Mouse (Mus musculus) heart, postnatal 25 days (tissue): ENCODE data around the gene Xylt2. TPM values are rescaled to one million over a fixed set of nuclear protein-coding genes. Genes with fewer than 3 reads are reported as not detected.
"Not testable (repeated sequence)": the region's sequence is repeated elsewhere in the genome, so short reads cannot be mapped to it uniquely, and the experiment has no call there.

ENCODE experiments used
- DNase-seq: peaks from one replicate; pipeline ENCODE4 v3.0.0; 2022; ENCODE audit warnings: low spot score
- intact Hi-C: fragments of 180-260 bp; cut with DNase I; formaldehyde crosslinking; loops from one replicate; pipeline ENCODE4 v1.15.1; 2025
- total RNA-seq, 2 experiments: library from RNA; stranded (reverse); gene quantifications; 2 replicates each; pipeline ENCODE4 v1.2.3; 2021

Gene Xylt2
- total RNA-seq = 1 to 10 TPM; 9.6 to 9.7 TPM

DNA sequence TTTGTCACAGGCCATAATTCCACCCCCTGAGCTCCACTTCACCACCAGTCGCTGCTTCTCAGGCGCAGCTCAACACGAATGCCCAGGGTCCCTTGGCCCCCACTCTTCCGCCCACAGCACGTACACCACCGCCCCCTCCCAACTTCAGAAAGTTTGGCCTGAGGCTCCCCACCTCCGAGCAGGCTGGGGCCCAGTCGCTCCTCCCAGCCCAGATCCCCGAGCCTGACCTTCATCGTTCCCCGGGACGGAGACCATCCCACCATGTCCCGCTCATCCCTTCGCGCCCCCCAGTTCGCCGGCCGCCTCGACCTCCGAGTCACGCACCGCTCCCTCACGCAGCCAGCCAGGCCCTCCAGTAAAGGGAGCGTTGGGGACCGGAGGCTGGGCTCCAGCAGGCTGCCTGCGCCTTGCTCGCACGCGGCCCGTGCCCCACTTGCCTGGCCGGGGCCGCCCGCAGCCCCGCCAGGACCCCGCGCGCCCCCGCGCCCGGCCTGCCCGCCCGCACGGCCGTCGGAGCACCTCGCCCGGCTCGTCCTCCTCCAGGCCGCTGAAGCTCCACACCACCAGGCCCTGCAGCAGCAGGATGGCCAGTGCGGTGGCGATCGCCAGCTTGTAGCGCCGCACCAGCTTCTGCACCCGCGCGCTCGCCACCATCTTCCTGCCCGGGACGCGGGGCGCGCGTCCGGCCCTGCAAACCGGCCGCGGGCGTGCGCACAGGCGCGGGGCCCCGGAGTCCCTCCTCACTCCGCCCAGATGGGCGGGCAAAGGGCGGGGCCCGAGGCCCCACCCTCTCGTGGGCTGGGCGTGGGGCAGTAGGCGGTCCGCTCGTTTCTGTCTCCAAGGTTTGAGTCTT lies at the start of gene Xylt2:
Gene Xylt2 (minus strand): TSS at position 762 of the 853 bp plus-strand sequence.
- DNase-seq = peak; percentile 86
- intact Hi-C loops = no loop called here

DNA sequence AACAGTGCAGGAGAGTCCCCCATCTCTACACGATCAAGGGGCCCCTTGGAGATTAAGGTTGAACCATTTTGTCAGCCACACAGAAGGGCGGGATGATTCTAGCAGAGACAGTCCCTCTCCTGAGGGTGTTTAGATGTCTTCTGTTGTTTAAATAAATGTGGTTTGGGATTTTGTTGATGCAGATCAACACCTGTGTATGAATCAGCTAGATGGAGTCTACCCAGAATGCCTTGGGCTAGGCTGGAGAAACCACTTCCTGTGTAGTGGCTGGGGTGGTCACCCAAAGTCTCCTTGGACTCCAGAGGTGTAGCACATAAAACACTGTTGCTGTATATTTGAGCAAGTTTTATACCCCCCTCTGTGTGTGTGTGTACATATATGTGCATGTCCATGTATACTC lies 41.9 kb upstream of the Xylt2 start:
- DNase-seq = no peak
- intact Hi-C loops = loop anchor here (5.0 kb wide), 2 partner anchors 72 to 87 kb away; no protein-coding TSS in a partner anchor

DNA sequence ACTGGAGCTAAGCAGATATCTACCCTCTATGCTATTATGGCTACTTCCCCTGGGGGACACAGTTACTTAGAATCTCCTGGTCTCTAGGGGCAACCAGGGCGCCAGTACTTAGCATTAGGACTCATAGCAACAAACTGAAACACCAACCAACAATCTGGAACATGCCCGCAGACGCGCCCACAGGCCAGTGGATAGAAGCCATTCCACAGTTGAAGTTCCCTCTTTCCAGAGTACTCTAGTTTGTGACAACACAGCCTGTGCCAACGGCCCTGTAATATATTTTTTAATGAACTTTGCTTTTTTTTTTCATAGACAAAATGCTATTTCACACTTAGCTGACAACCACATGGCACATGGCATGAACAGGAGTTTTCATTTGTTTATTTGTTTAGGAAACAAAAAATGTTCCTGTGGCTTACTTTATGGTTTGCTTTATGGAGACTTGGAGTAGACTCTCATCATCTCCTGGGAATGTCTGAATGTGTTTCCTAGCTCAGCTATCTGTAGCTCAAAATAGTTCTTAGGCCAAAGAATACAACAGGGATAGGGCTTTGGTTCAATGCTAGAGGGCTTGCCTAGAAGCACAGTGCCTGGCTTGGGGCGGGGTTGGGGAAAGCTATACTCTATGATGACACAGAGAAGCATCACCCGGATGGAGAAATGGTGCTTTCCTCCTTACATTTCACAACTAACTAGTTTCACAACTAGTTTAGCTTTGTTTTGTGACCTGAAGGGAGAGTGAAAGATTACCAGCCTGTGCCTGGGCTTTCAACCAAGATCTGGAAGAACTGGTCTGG lies 41.0 kb upstream of the Xylt2 start:
- DNase-seq = no peak
- intact Hi-C loops = loop anchor here (5.0 kb wide), 2 partner anchors 71 to 86 kb away; no protein-coding TSS in a partner anchor

DNA sequence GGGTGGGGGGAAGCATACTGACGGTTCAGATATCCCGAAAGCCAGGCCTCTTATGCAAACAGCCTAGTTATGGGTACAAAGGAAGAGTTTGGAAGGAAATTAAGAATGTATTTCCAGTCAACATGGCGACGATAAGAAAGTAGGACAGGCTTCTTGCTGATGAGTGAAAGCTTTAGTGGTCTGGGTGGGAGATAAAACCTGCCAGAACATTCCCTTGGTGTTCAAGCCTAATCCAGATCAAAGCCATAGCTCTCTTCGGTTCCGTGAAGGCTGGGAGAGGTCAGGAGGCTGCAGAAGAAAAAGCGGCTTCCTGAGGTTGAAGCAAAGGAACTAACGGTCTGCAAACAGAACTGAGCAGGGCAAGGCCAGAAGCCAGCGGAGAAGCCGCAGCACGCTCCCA lies 39.9 kb upstream of the Xylt2 start:
- intact Hi-C loops = loop anchor here (5.0 kb wide), 2 partner anchors 70 to 85 kb away; no protein-coding TSS in a partner anchor
- DNase-seq = no peak

DNA sequence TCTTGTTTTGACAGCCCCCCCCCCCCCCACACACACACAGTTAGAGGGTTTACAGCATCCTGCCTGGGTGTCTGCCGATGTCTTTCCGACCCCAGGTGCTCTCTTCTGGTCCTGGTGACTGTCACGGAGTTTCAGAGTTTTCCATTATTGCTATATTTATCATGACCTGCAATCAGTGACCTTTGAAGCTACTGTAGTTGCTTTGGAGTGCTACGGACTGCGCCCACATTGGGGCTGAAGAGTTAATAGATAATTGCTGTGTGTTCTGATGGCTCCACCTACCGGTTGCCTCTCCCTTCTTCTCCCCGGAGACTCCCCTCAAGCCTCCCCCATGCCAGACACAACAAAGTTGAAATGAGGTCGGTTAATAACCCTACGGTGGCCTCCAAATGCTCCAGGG lies 39.4 kb upstream of the Xylt2 start:
- no peak for DNase-seq
- intact Hi-C loops = loop anchor here (5.0 kb wide), 2 partner anchors 69 to 84 kb away; no protein-coding TSS in a partner anchor

DNA sequence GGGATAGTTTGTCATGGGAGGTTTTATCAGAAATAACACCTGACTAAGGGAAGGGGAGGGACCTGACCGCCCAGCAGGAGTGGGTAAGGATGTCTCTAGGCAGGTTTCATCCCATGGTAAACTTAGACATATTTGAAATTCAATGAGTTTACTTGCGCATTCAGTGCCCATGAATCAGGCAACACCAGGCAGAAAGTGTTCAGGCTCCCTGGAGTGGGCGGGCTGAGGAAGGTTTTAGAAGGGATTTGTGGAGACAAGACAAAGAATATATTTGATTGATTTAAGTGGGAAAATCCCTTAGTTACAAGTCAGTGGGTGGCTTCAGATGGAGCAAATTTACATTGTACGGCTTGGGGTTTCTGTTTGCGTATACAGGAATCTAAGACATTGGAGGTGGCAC lies 38.3 kb upstream of the Xylt2 start:
- intact Hi-C loops = loop anchor here (1.0 to 5.0 kb wide), 3 partner anchors 68 to 166 kb away; partner anchors contain the start of gene Rsad1
- no peak for DNase-seq

DNA sequence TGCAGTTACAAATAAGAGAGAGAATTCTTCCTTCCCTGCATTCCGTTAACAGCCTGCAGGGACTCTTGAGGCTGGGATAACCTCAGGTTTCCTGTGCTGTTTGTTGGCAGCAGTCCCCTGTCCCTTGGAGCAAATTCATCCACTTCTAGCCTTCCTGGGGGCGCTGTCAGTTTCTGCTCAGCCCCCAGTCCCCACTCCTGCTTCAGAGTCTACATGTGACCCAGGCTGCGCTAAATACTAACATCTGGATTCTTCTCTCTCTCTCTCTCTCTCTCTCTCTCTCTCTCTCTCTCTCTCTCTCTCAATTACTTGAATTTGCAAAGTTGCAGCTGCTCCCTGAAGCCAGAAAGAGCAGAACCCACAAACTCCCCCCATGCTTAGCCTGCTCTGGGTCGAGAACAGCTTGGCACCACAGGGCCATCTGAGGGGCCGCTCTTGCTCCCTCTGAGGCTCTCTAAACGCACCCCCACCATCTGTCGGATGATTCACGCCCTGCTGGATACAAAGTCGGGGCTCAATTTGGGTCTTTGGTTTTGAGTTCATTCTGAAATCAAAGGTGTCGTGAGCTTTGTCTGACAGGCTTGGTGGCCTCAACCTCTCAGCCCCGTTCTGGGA lies 36.0 kb upstream of the Xylt2 start:
- intact Hi-C loops = no loop called here
- DNase-seq = no peak

DNA sequence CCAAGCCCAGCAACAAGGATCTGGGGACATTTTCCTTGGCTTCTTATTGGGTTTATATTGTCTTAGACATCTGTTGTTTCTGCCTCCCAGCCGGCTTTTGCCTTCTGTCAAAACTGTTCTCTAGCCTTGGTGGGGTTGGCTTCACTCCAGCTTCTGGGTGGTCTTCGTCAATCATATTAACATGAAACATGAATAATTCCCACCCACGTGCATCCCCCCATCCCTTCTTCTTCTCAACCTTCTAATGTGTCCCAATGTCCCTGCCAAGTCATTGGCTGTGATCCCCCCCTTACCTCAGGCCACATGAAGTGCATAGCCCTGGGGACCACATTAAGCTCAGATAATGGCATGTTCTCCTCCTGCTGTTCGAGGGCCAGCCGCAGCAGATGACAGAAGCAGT lies 27.2 kb upstream of the Xylt2 start, which contains the start of gene Gm11541:
Gene Gm11541 (minus strand): TSS at position 28 of the 400 bp plus-strand sequence.
- intact Hi-C loops = no loop called here
- no peak for DNase-seq

DNA sequence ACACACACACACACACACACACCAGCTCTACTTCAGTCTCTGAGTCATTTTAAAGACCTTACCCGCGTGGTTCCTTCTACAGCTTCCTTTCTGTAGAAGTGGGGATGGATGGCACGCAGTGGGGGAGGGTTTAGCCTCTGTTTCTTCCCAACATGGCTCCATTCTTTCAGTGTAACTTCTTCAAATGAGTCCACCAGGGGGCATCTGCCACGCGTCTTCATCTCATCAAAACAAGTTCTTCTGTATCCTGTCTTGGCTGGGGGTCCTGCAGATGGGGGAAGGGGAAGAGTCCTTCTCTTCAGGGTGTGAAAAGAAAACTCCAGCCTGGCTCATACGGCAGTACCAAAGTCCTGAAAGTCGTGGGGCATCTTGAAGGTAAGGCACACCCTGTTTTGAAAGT lies 26.7 kb upstream of the Xylt2 start:
- intact Hi-C loops = no loop called here

DNA sequence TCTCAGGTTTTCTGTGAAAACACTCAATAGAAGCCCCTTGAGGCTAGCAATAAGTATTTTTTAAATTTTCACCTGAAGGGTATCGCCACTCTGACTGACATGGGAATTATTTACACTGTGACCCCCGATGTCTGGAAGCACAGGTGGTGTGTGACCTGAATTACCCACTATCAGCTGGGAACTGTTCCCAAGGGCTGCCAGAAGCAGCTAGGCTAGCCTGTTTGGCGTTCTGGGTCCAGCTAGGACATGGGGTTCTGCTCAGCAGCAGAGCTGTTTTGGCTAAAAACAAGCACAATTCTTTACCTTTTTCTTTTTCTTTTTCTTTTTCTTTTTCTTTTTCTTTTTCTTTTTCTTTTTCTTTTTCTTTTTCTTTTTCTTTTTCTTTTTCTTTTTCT lies 24.9 kb upstream of the Xylt2 start:
- intact Hi-C loops = no loop called here

More for the DNA sequence above, 26.7 kb upstream of the Xylt2 start:
- no peak for DNase-seq

DNA sequence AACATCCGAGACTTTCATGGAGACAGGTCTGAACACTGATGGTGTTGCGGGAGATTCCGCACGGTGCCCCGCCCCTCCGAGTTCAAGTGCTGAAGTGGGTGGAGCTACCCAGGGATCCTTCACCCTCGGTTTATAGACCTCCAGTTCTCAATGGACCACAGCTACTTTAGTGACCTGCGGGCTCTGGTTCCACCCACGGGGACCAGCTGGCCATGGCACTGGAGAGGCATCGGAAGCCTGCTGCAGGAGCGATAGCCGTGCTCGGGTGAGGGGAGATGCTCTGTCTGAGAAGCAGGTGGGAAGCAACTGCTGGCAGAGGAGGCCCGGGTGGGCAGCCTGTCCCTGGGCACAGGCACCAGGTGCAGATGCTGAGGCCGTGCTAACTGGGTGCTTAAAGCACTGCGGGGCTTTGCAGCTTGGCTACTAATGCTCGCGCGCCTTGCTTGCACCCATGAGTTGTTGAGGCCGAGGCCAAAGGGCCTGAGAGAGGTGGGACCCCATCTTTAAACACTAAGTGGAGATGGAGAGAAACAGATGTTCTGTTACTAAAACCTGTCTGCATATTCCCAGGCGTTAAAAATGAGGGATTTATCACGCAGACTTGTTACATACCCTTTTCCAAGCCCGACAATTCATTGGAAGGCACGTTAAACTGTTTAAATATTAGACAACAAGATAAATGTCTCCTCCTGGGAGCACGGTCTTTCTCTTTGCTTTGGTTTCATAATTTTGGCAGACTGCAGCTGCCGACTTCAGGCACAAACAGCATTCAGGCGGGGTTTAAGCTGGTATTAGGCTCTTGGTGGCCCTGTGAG lies 24.3 kb upstream of the Xylt2 start:
- no peak for DNase-seq
- intact Hi-C loops = no loop called here

More for the DNA sequence above, 24.9 kb upstream of the Xylt2 start:
- no peak for DNase-seq

DNA sequence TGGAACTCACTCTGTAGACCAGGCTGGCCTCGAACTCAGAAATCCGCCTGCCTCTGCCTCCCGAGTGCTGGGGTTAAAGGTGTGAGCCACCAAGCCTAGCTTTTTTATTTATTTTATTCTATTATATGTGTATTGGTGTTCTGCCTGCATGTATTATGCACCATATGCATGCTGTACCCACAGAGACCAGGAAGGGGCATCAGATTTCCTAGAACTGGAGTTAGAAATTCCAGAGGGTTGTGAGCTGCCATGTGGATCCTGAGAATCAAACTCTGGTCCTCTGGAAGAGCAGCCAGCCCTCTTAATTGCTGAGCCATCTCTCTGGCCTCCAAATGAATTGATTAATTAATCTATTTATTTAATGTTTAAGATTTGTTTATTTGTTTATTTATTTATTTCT lies 22.1 kb upstream of the Xylt2 start:
- no peak for DNase-seq
- intact Hi-C loops = no loop called here

DNA sequence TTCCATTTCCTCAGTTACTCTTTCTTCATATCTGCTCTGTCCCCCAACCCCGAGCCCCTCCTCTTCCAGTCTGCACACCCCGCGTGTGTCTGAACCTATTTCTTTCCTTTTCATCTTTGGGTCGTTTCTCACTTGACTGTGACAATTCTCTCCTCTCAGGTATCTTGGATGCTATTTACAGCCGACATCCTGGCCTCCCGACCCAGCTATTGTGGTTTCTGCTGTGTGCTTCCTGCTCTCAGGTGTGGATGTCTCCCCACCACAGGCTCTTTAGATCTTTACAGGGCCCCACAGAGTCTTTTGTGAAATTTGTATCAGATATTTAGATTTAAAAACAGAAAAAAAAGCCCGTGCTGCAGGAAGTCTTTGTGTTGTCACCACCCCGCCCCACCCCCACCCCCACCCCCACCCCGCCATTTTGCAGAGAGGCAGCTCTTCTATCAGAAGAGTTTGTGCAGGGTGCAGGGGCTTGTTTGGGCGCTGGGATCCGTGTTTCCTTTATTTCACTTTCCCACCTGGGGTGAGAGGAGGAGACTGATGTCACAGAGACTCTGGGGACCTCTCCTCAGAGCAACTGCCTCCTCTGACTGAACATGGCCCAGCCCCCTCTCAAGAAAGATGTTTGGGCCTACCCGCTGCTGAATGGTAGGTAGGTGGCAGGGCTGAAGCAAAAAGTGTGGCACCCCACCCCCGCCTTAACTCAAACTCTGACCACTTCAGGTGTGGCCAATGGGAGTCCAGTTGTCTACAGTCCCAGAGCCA lies 20.6 kb upstream of the Xylt2 start:
- DNase-seq = no peak
- intact Hi-C loops = no loop called here

DNA sequence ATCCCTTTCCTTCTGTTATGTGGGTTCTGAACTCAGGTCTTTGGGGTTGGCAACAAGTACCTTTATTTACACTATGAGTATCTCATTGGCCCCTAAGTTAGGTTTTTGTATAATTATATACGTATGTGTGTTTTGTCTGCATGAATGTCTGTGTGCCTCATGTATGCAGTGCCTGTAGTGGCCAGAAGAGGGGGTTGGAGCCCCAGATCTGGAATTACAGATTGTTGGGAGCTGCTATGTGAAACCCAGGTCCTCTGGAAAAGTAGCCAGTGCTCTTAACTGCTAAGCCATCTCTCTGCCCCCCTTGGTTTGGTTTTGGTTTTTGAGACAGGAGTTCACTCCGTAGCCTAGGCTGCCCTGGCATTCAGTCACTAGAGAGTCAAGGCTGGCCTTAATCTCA lies 19.8 kb upstream of the Xylt2 start:
- DNase-seq = no peak
- intact Hi-C loops = no loop called here

DNA sequence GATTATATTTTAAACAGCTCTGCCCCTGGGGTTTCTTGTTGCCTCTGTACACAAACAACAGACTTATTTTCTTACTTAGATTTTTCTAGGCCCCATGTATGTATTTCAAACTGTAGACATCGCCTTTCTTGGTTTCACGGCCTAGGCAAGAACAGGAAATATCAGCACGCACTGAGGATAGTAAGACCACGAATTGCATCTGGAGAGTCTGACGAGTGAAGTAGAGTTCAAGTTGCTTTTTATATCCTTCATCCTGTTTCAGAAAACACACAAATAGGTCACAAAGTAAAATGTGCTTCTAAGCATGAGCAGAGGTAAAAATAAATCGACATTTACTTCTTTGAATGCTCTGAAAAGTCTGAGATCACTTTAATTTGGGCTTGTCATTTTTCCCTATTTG lies 18.2 kb upstream of the Xylt2 start:
- intact Hi-C loops = no loop called here
- no peak for DNase-seq

DNA sequence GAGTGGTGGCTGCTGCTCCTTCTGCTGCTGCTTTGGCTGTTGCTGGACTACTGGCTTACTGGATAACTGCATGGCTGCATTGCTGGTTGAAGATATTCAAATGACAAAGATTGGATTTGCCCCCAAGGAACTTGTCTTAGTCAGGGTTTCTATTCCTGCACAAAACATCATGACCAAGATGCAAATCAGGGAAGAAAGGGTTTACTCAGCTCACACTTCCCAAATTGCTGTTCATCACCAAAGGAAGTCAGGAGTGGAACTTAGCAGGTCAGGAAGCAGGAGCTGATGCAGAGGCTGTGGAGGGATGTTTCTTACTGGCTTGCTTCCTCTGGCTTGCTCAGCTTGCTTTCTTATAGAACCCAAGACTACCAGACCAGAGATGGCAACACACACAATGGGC lies 15.2 kb upstream of the Xylt2 start:
- intact Hi-C loops, DNase-seq: not testable (repeated sequence)

DNA sequence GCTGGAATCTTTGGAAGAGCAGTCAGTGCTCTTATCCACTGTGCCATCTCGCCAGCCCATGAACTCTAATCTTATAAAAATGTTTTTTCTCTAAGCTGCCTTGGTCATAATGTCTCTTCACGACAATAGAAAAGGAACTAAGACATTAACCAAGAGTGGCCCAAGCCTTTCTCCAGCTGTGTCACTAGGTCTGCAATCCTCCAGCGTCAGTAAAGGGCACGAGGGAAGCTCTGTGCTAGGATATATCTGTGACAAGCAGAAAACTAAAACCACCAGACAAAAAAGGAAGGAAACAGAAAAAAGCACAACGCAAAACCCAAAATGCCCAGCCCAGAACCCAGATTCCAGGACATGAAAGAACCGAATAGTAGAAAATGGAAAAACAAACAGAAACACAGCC lies 9.9 kb upstream of the Xylt2 start:
- no peak for DNase-seq
- intact Hi-C loops = no loop called here

DNA sequence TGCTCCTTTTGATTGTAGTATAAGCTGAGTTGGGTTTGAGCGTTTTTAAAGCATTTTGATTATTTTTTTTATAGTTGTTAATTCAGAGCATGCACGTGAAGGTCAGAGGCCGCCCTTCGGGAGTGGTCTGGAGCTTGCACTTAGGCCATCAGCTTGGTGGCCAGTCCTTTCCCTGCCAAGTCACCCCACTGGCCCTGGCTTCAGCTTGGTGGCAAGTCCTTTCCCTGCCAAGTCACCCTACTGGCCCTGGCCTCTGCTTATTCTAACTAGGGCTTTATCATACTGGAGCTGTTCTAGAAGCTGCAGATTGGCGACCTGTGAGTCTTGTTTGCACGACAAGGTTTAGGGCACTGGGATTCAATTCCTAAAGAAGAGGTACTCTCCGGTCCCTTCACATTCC lies 5.1 kb upstream of the Xylt2 start:
- intact Hi-C loops = no loop called here
- no peak for DNase-seq

DNA sequence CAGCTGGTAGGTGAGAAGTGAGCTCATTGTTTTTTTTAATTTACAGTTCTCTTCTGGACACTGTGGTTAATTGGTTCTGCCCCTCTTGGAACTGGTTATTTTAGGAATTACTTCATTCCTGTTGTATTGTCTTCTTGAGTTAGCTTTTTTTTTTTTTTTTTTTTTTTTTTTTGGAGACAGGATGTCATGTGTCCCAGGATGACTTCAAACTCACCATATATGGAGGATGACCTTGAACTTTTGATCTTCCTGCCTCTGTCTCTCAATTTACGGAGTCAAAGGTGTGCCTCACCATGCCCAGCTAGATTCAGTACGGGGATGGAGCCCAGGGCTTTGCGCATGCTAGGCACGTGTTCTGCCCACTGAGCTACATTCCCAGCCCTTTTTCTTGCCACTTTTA lies 4.3 kb upstream of the Xylt2 start:
- intact Hi-C loops = no loop called here

More for the DNA sequence above, 4.3 kb upstream of the Xylt2 start:
- no peak for DNase-seq
